Mouse (Mus musculus): Measurements from ENCODE around the gene Klk1b22. TPM values are rescaled to one million over a fixed set of nuclear protein-coding genes. Genes with fewer than 3 reads are reported as not detected.

Gene Klk1b22
- not detected for polyA plus RNA-seq (2014; fragmentation: Illumina TruSeq; extraction: RNeasy Lipid Tissue Mini Kit (QIAGEN cat#74804); ENCODE audit: low read depth, low replicate concordance)

DNA sequence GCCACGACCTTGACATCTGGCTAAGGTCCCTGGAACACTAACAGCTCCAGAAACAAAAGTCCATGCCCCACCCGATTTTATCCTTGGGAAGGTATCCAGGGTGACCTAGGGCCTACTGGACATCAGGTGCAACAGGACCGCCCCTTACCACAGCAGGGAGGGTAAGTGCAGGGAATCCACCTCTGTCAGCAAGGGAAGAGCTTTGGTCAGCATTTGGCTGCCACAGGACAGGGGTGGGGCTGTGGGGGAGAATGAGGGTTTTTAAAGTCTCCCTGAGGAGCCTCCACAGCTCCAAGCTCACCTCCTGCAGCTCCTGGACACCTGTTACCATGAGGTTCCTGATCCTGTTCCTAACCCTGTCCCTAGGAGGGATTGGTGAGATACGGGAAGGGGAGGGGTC, at the start of gene Klk1b22:
Klk1b22 (plus strand) TSS at position 301 of the 400 bp plus-strand sequence.

DNA sequence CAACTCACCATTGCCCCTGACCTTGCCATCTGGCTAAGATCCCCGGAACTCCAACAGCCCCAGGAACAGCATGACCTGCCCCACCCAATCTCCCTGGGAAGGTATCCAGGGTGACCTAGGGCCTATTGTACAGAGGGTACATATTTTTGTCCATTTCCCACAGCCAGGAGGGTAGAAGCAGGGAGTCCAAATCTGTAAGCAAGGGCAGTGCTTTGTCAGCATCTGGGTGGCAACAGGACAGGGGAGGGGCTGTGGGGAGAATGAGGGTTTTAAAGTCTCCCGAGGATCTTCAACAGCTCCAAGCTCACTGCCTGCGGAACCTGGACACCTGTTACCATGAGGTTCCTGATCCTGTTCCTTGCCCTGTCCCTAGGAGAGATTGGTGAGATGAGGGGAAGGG, 10.4 kb upstream of the Klk1b22 start, which contains the start of gene Klk1b21:
Klk1b21 (plus strand) TSS at position 301 of the 400 bp plus-strand sequence.

DNA sequence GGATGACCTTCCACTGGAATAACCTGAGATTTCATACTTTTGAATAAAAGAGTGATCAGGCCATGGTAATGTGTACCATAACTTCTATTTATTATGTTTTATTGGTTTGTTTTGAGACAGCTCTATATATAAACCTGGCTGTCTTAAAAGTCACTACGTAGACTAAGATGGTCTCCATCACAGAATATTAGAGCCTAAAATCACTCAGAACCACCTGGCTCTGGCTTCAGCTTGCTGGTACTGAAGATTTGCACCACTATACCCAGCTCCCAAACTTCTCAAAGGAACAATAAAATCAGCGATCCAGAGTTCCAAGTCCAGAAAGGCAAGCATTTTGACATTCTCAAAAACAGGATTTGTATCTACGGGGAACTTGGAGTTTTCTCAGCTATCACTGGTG, 24.0 kb downstream of the Klk1b22 start, which contains the start of gene Klk1b16:
Klk1b16 (plus strand) TSS at position 301 of the 400 bp plus-strand sequence.

Other genes starting within 250 kb of the Klk1b22 start
- gene Klk4, start 231.5 kb upstream of the Klk1b22 start, polyA plus RNA-seq (2014; fragmentation: Illumina TruSeq; extraction: RNeasy Lipid Tissue Mini Kit (QIAGEN cat#74804); ENCODE audit: low read depth, low replicate concordance), result not detected
- gene Klk15, start 178.9 kb upstream of the Klk1b22 start, polyA plus RNA-seq (2014; fragmentation: Illumina TruSeq; extraction: RNeasy Lipid Tissue Mini Kit (QIAGEN cat#74804); ENCODE audit: low read depth, low replicate concordance), result not detected
- gene Klk1b8, start 162.0 kb upstream of the Klk1b22 start, polyA plus RNA-seq (2014; fragmentation: Illumina TruSeq; extraction: RNeasy Lipid Tissue Mini Kit (QIAGEN cat#74804); ENCODE audit: low read depth, low replicate concordance), result not detected
- not detected for gene Klk1b1, start 145.9 kb upstream of the Klk1b22 start, polyA plus RNA-seq (2014; fragmentation: Illumina TruSeq; extraction: RNeasy Lipid Tissue Mini Kit (QIAGEN cat#74804); ENCODE audit: low read depth, low replicate concordance)
- not detected for gene Klk1b9, start 136.6 kb upstream of the Klk1b22 start, polyA plus RNA-seq (2014; fragmentation: Illumina TruSeq; extraction: RNeasy Lipid Tissue Mini Kit (QIAGEN cat#74804); ENCODE audit: low read depth, low replicate concordance)
- not detected for gene Klk1b11, start 116.8 kb upstream of the Klk1b22 start, polyA plus RNA-seq (2014; fragmentation: Illumina TruSeq; extraction: RNeasy Lipid Tissue Mini Kit (QIAGEN cat#74804); ENCODE audit: low read depth, low replicate concordance)
- not detected for gene Klk1b26, start 100.5 kb upstream of the Klk1b22 start, polyA plus RNA-seq (2014; fragmentation: Illumina TruSeq; extraction: RNeasy Lipid Tissue Mini Kit (QIAGEN cat#74804); ENCODE audit: low read depth, low replicate concordance)
- gene Klk1b27, start 60.4 kb upstream of the Klk1b22 start, polyA plus RNA-seq (2014; fragmentation: Illumina TruSeq; extraction: RNeasy Lipid Tissue Mini Kit (QIAGEN cat#74804); ENCODE audit: low read depth, low replicate concordance), result not detected
- gene Klk1b21, start 10.3 kb upstream of the Klk1b22 start, polyA plus RNA-seq (2014; fragmentation: Illumina TruSeq; extraction: RNeasy Lipid Tissue Mini Kit (QIAGEN cat#74804); ENCODE audit: low read depth, low replicate concordance), result not detected
- gene Klk1b16, start 24.1 kb downstream of the Klk1b22 start, polyA plus RNA-seq (2014; fragmentation: Illumina TruSeq; extraction: RNeasy Lipid Tissue Mini Kit (QIAGEN cat#74804); ENCODE audit: low read depth, low replicate concordance), result not detected
- not detected for gene Klk1b24, start 75.6 kb downstream of the Klk1b22 start, polyA plus RNA-seq (2014; fragmentation: Illumina TruSeq; extraction: RNeasy Lipid Tissue Mini Kit (QIAGEN cat#74804); ENCODE audit: low read depth, low replicate concordance)
- not detected for gene Klk1b3, start 85.5 kb downstream of the Klk1b22 start, polyA plus RNA-seq (2014; fragmentation: Illumina TruSeq; extraction: RNeasy Lipid Tissue Mini Kit (QIAGEN cat#74804); ENCODE audit: low read depth, low replicate concordance)
- not detected for gene Klk1b4, start 94.8 kb downstream of the Klk1b22 start, polyA plus RNA-seq (2014; fragmentation: Illumina TruSeq; extraction: RNeasy Lipid Tissue Mini Kit (QIAGEN cat#74804); ENCODE audit: low read depth, low replicate concordance)
- not detected for gene Klk1b5, start 103.3 kb downstream of the Klk1b22 start, polyA plus RNA-seq (2014; fragmentation: Illumina TruSeq; extraction: RNeasy Lipid Tissue Mini Kit (QIAGEN cat#74804); ENCODE audit: low read depth, low replicate concordance)
- gene Klk1, start 112.7 kb downstream of the Klk1b22 start, polyA plus RNA-seq (2014; fragmentation: Illumina TruSeq; extraction: RNeasy Lipid Tissue Mini Kit (QIAGEN cat#74804); ENCODE audit: low read depth, low replicate concordance), result 428 TPM
- gene Gm36864, start 123.5 kb downstream of the Klk1b22 start, polyA plus RNA-seq (2014; fragmentation: Illumina TruSeq; extraction: RNeasy Lipid Tissue Mini Kit (QIAGEN cat#74804); ENCODE audit: low read depth, low replicate concordance), result not detected
- 0.47 TPM for gene 1700028J19Rik, start 134.0 kb downstream of the Klk1b22 start, polyA plus RNA-seq (2014; fragmentation: Illumina TruSeq; extraction: RNeasy Lipid Tissue Mini Kit (QIAGEN cat#74804); ENCODE audit: low read depth, low replicate concordance)
- 65.7 TPM for gene 2410002F23Rik, start 134.0 kb downstream of the Klk1b22 start, polyA plus RNA-seq (2014; fragmentation: Illumina TruSeq; extraction: RNeasy Lipid Tissue Mini Kit (QIAGEN cat#74804); ENCODE audit: low read depth, low replicate concordance)
- not detected for gene Acp4, start 144.7 kb downstream of the Klk1b22 start, polyA plus RNA-seq (2014; fragmentation: Illumina TruSeq; extraction: RNeasy Lipid Tissue Mini Kit (QIAGEN cat#74804); ENCODE audit: low read depth, low replicate concordance)
- gene Gm15517, start 148.8 kb downstream of the Klk1b22 start, polyA plus RNA-seq (2014; fragmentation: Illumina TruSeq; extraction: RNeasy Lipid Tissue Mini Kit (QIAGEN cat#74804); ENCODE audit: low read depth, low replicate concordance), result not detected
- gene Clec11a, start 194.2 kb downstream of the Klk1b22 start, polyA plus RNA-seq (2014; fragmentation: Illumina TruSeq; extraction: RNeasy Lipid Tissue Mini Kit (QIAGEN cat#74804); ENCODE audit: low read depth, low replicate concordance), result 1.2 TPM
- gene Shank1, start 197.6 kb downstream of the Klk1b22 start, polyA plus RNA-seq (2014; fragmentation: Illumina TruSeq; extraction: RNeasy Lipid Tissue Mini Kit (QIAGEN cat#74804); ENCODE audit: low read depth, low replicate concordance), result 0.28 TPM